Mouse (Mus musculus) bone marrow macrophage, adult 2 months (primary cell): Measurements from ENCODE around the gene Olfr1499. TPM values are rescaled to one million over a fixed set of nuclear protein-coding genes. Genes with fewer than 3 reads are reported as not detected.

Source experiments
- H3K27ac ChIP-seq: 2 replicates; pipeline ENCODE4 v1.5.1; 2012; ENCODE audit warnings: low read depth, low read length; ENCODE audit not compliant: insufficient read depth
- H3K4me1 ChIP-seq: 2 replicates; pipeline ENCODE4 v1.6.1; 2012; ENCODE audit warnings: low read length; ENCODE audit not compliant: control insufficient read depth, insufficient read depth
- H3K4me3 ChIP-seq: 2 replicates; pipeline ENCODE4 v1.5.1; 2012; ENCODE audit warnings: mild to moderate bottlenecking, low read length, moderate library complexity; ENCODE audit not compliant: insufficient read depth
- CTCF ChIP-seq: IDR thresholded peaks from 2 replicates; pipeline ENCODE4 v1.5.1; 2012; ENCODE audit warnings: low read depth, mild to moderate bottlenecking, low read length, moderate library complexity
- POLR2A ChIP-seq: IDR thresholded peaks from 2 replicates; pipeline ENCODE4 v1.6.1; 2012; ENCODE audit warnings: mild to moderate bottlenecking, low read depth, low read length, borderline replicate concordance
- polyA plus RNA-seq: library from polyadenylated mRNA; stranded (reverse); fragments of >200 nt; gene quantifications from 2 replicates; pipeline ENCODE4 v1.2.4, GENCODE M21; 2012; ENCODE audit not compliant: missing spikeins, insufficient read depth, insufficient read length

The Olfr1499 gene
- polyA plus RNA-seq, 1 experiment = not detected

GRCm38 (mm10) chr19:13768565-13769276, 50.5 kb downstream of the Olfr1499 start:
- no peak for TF ChIP-seq CTCF
- TF ChIP-seq POLR2A = no peak
- Histone ChIP-seq H3K4me1 (no peaks in the 10 kb centered on the region), H3K4me3 (no peak overlapping the region), H3K27ac (no peak overlapping the region)

GRCm38 (mm10) chr19:13764306-13764705, 54.9 kb downstream of the Olfr1499 start, which contains the start of gene Olfr1495:
Olfr1495 (plus strand) TSS chr19:13764606.
- no peaks in the 10 kb centered on the region for H3K4me1 ChIP-seq

More at GRCm38 (mm10) chr19:13764306-13764705, 54.9 kb downstream of the Olfr1499 start, which contains the start of gene Olfr1495:
- Histone ChIP-seq H3K4me3 (no peak within 1 kb of the TSS), H3K27ac (no peak within 1 kb of the TSS)
- TF ChIP-seq CTCF = no peak
- TF ChIP-seq POLR2A = no peak

Other genes starting within 250 kb of the Olfr1499 start
- gene Olfr1484, start 235.9 kb downstream of the Olfr1499 start, polyA plus RNA-seq = not detected in 2 replicates
- not detected in 2 replicates for gene Olfr1487, start 202.1 kb downstream of the Olfr1499 start, polyA plus RNA-seq
- gene Olfr1489, start 187.8 kb downstream of the Olfr1499 start, polyA plus RNA-seq = 0.13 and 0.19 TPM in 2 replicates
- gene Olfr1490, start 168.4 kb downstream of the Olfr1499 start, polyA plus RNA-seq = not detected in 2 replicates
- gene Olfr1491, start 122.2 kb downstream of the Olfr1499 start, polyA plus RNA-seq = not detected in 2 replicates
- gene Olfr1493-ps1, start 96.2 kb downstream of the Olfr1499 start, polyA plus RNA-seq = not detected in 2 replicates
- not detected in 2 replicates for gene Olfr1494, start 79.7 kb downstream of the Olfr1499 start, polyA plus RNA-seq
- not detected in 2 replicates for gene Olfr1495, start 54.8 kb downstream of the Olfr1499 start, polyA plus RNA-seq
- 0.37 TPM in 1 of 2 replicates, not detected in the other for gene Olfr1496, start 41.6 kb downstream of the Olfr1499 start, polyA plus RNA-seq
- gene Olfr1497, start 21.2 kb downstream of the Olfr1499 start, polyA plus RNA-seq = not detected in 2 replicates
- gene Olfr1500, start 11.0 kb upstream of the Olfr1499 start, polyA plus RNA-seq = not detected in 2 replicates
- gene Olfr1501, start 31.2 kb upstream of the Olfr1499 start, polyA plus RNA-seq = not detected in 2 replicates
- gene Olfr1502, start 42.3 kb upstream of the Olfr1499 start, polyA plus RNA-seq = not detected in 2 replicates
- gene Olfr1504, start 78.5 kb upstream of the Olfr1499 start, polyA plus RNA-seq = not detected in 2 replicates
- not detected in 2 replicates for gene Olfr1505, start 94.1 kb upstream of the Olfr1499 start, polyA plus RNA-seq